Mouse (Mus musculus): ENCODE results near the gene Gh.

DNA sequence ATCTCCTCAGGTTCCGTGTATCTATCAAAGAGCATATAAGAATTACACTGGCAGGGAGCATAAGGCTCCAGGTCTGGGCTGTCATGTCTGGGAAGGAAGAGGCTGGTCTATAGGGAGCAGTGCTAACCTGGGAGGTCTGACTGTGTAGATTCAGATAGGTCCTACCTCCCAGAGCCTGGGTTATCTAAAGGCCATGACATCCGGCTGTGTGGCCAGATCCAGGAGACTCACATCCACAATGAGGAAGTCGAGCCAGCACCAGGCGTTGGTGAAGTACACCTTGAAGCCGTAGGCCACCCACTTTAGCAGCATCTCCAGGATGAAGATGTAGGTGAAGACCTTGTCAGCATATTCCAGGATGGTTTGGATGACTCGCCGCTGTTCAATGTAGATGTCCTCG lies 24.8 kb upstream of the Gh start:
- TF ChIP-seq EP300 (optimal IDR thresholded peaks at IDR 0.05) (no peak), CTCF (IDR thresholded peaks at IDR 0.05; ENCODE audit: low read depth) (no peak)

Data from stomach, postnatal 0 days (tissue).